Mouse (Mus musculus) kidney, postnatal 4 days (tissue): Measurements from ENCODE around the gene Sept5.
A peak's percentile ranks its signal among the peaks of the same experiment; 100 is the strongest.

Experiments
- DNase-seq, 2 experiments: peaks; one replicate each; pipeline ENCODE4 v3.0.0; 2021; ENCODE audit warnings: mixed read lengths in 2 of 2

The Sept5 gene

DNA sequence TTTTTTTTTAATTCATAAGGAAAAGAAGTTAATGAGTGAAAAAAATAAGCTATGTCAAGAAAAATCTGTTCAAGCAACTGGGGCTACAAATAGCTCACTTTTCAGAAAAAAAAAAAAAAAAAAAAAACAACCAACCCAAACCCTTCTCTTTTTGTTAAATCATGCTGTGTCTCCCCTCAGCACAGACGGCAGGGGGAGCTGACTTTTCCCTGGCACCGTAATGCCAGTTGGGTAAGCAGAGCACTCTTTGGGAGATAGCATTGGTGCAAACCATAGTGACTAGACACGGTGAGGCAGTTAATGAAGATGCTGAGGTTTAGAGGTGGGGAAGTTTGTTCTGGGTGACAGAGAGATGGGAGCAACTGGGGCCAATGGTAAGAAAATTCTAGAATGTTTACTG, 2.3 kb upstream of the Sept5 start:
- DNase-seq: no peak

DNA sequence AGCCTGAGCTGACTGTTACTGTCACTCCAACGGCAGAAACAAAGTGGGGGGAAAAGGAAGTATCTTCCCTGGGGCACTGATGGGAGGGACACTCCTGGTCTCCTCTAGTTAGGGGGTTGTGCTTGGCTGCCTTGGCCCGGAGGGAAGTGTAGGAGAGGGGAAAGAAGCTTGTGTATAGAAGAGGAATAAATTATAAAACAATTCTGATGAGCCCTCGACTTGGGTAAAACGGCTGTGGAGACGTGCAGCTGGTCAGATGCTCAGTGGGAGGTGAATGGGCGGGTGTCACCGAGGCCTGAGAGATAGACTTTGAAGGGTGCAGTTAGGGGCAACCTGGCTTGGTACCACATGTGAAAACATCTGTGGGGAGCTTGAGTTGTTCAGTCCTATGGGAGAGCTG, 1.4 kb upstream of the Sept5 start:
- DNase-seq: no peak

DNA sequence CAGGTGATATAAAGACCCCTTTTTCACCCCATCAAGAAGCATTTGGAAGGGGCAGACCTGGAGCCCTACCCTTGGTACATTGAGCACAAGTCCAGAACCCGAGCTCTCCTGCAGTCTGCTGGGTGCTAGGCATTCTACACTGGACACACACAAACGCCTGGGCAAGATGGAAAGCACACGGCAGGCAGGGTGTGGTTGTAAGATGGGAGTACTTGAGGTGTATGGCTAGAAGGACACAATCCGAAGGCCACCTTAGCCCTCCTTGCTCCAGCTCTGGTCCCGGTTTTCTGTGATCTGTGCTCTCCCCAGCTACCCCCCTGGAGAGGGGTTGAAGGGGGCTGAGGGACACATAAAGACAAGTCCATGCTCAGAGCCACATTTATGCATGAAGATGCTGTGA, 537 bp upstream of the Sept5 start:
- no peak for DNase-seq

DNA sequence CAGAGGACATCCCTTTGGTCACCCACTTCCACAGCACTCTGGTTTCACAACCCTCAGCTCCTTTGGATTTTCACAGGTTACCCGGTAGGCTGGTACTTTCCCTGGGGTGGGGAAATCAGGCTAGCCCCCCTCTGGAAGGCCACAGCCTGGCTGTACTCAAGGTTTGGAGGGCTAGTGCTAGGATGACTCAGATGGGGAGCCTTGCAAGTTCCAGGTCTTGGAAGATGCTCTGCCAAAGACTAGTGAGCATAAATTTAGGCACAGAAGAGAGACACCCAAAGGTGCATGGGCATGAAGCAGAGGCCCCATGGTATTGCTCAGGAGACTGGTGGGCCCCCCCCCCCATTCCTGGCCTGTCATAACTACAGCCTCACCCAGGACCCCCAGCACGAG, 810 bp downstream of the Sept5 start:
- no peak for DNase-seq

DNA sequence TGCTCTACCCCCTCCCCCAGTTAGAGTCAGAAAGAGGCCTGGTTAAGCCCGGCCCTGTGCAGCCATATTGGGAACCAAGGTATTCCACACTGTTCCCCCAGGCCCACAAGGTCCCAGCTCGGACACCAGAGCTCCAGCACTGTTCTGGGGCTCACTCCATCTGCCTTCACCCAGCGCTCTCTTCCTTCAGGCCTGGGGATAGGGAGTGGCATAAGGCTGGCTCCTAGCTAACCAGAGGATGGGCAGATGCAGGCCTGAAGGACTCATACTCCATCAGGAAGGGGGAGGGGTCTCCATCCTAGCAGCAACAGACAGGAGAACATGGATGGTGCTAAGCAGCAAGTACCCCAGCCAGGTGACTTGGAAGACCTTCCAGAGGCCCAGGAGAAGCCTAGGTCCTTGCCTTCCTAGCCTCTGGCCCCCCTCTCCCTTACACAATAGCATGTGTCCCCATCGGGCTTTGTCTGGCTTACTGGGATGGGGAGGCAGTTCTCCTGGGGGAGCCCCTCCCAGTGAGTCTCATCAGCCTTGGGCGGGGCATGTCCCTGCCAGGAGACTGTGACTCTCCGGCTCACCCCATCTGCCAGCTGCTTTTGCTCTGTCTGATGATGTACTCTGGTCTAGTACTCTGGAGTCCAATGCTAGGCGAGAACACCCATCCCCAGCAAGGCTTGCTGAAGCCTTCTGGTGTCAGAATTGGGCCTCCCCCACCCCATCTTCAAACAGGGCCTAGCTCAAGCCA, 1.4 kb downstream of the Sept5 start:
- no peak for DNase-seq

DNA sequence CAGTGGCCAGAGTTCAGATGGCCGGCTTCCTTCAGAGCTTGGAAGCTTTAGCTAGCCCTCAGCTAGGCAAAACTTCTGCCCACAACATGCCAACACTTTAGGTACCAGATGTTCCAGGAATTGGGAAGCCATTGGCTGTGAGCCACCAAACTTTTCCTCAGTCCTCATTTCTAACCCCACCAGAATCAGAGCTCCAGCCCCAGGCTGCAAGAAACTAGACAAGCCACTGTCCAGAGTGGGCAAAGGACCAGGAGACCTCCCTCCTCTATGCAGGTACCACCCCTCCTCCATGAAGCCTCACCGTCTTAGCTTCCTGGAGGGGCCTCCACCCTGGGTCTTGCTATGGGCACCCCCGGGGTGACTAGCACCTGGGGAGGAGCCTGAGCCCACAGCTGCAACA, 2.6 kb downstream of the Sept5 start:
- no peak for DNase-seq

DNA sequence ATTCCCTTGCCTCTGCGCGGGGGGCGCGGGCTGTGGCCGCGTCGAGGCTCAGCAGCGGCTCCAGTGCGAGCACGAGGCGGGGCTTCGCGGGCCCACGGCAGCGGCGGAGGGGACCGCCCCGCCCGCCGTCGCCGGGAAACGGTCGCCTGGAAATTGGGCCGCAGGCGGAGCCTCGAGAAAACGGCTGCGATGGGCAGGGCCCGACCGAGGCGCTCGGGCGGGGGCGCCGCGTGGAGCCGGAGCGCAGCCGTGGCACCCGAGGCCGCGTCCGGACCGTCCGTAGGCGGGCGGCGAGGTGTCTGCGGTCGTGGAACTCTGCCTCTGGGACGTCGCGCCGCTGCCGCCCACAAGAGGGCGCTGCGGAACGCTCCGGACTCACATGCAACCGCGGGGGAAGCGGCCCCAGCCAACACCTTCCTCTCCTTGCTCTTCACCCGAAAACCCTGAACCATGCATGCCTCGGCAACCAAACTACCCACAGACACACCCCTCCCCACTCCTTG, 3.3 kb downstream of the Sept5 start, which contains the start of gene Gm49601:
Gene Gm49601, minus strand, starts transcription at position 52 of the 503 bp plus-strand sequence.
- DNase-seq: peak; percentile 86 to 90

DNA sequence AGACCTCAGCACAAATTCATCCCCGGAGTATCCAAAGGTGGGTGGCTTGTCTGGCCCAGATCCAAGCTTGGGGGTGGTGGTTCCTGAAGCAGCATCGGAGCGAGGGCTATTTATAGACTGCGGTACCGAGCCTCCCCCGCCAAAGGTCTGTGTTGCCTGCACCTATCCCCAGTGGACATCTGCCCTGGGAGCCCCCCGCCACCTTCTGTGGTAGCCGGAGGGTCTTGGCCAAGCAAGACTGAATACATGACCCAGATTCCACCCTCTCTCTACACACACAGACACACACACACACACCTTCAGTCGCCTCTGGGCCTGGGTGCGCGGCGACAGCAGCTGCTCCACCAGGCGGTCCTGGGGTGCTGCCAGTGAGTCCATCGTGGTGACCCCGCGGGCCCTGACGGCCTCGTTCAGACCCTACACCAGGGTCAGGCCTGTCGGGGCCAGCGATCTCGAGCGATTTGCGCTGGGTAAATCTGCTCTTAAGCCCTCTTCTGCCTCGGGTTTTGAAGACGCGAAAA, 3.9 kb downstream of the Sept5 start:
- no peak for DNase-seq

DNA sequence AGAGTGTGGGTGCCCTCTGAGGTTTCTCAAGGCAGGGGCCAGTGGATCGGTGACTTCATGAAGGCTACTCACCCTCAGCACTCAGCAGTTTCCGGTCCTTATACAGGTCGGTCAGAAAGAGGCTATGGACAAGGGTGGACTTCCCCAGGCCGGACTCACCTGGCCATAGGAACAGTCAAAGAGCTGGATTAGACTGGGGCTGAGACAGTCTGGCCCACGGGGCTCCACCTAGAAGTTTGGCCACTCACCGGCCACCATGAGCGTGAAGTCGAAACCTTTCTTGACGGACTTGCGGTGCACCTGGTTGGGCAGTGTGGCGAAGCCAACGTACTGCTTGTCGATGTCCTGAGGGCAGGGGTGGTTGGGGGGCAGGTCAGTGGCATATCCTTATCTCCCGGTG, 4.7 kb downstream of the Sept5 start:
- DNase-seq: no peak

DNA sequence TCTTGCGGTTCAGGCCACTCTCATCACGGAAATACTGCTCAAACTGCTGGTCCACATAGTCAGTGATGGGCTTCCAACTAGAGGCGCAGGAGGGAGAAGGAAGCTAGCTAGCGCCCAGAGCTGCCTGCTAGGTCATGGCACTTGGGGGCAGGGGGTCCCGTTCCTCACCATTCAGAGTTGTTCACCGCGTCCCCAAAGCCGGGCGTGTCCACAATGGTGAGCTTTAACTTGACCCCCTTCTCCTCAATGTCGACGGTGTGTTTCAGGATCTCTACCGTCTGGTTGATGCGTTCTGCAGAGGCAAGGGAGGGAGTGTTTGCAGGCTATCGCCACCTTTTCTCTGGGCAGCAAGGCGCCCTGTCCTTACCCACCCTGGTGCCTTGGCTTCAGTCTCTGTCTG, 5.1 kb downstream of the Sept5 start:
- DNase-seq: no peak

DNA sequence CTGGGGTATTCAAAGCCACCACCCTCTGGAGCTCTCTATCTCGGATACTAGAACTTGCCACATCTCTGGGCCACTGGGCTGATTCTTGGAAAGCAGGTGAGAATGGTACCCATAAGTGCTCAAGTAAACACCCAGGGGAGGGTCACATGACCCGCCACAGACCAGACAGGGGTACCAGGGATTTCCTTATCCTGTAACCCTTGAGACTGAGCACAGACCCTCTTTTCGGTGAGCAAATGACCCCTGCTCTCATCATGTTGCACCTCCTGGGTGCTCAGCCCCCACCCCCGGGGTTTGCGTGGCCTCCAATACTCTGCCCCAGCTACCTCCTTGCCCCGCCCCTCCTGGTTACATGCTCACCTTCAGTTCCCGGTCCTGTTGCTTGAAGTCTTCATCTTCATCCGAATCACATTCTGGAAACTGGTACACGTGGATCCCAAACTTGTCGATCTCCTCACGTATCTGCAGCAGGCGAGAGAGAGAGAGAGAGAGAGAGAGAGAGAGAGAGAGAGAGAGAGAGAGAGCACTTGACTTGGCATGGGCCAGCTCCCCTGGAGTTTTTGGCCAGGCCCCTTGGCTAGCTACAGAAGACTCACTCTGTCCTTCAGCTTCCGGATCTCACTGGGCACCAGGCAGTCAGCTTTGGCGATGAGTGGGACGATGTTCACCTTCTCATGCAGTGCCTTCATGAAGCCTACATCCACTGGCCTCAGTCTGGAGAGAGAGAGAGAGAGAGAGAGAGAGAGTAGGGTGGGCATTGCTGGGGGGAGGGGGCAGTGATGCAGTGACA, 5.8 kb downstream of the Sept5 start:
- DNase-seq: no peak

DNA sequence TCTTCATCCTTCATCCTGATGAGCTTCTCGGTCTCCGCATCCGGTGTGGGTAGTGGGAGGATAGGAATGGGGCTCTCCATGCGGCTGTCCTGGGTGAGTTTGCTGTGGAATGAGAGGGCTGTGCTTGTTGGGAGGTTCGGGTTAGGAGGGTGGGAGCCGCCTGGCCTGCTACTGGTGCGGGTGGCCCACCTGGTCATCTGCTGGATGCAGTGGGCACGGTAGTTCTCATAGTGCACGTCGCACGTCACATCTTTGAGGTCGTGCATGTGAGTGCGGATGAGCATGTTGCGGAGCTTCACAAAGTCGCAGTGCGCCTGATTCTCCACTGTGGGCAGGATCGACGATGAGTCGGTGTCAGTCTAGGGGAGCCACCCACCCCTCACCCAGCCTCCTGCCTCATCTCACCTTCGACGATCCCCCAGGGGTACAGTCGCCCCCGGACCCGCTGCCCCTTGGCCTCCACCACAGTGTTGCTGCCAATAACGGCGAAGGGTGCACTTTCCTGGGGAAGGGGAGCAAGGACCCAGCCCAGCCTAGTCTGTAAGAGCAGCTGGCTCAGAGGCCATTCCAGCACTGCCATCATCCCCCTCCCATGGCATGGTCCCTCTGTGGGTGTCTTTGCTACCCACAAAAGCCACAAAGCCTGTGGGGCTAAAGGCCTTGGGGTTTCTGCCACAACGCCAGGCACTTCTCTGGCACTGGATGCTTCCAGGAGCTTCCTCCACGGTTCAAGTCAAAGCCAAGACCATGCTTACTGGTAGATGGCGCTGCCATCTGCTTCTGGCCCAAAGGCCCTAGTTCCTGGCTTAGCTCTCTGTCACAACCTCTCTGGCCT, 6.6 kb downstream of the Sept5 start:
- DNase-seq: no peak

DNA sequence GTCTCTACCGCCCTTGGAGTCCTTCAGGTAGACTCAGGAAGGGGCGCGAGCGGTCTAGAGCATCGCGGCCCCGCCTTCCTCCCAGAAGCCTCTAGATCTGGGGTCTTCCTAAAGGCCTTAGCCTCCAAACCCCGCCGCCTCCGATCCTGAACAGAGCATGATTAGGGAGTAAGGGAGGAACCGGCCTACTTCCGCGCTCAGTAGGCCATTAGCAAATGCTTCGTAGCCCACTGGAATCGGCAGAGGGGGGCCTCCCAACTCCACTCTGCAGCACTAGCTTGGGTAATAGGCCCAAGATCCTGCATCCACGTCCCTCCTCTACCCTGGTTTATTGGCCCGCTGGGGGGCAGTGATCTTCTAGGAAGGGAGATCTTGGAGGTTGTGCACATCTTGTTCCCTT, 7.7 kb downstream of the Sept5 start, which contains the start of gene Gp1bb:
Gene Gp1bb, minus strand, starts transcription at position 385 of the 400 bp plus-strand sequence.
- no peak for DNase-seq

DNA sequence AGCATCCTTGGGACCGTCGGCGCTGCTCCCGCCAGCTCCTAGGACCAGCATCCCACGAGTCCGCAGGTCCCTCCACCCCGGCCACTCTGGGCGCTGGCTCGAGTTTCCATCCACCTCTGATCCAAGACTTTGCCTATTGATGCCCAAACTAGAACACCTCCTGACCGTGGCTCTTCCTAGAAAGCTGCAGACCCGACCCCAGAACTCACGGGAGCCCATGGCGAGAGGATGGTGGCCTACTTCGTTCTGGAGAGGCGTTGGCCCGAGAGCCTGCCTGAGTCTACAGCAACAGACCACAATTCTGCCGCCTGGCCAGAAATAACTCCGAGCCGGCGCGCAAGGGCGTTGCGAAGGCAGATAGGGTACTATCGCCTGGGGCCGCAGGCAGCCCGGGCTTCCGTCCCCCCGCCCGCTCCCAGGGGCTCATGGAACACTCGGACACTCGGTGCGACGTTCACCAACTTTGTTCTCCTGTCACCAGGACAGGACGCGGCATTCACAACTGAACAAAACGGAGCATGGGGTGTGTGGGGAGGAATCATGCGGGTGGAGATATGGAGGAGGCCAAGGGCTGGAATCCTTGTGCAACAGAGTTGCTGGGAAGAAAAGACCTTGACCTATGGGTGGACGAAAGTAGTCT, 8.3 kb downstream of the Sept5 start:
- DNase-seq: no peak

DNA sequence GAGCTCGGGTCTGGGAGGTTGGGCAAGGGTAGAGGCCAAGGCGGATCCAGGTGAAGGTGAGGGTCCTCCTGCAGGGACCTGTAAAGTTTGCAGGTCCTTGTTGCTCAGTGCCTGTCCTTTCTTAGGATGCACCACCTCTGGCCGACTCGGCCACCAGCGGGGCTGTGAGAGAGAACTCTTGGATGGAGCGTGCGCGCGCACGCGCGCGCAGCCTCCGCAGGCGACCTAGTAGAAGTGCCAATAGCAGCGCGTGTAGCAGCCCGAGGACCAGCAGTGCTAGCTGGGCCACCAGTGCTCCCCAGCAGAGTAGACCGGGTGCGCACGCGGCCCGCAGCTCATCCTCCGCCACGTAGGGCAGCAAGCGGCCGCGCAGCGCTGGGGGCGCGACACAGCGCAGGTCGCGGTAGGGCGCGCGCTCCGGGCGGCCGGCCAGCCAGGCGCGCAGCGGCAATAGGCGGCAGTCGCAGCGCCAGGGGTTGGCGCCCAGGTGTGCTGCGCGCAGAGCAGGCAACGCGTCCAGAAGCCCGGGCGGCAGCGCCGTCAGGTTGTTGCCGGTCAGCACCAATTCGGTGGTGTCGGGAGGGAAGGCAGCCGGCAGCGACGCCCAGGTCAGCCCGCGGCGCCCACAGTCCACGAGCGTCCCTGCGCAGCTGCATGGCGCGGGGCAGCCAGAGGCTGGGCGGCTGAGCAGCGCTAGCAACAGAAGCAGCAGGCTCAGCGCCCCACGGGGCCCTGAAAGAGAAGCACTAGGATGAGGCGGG, 9.0 kb downstream of the Sept5 start:
- DNase-seq: peak; percentile 65 to 73

DNA sequence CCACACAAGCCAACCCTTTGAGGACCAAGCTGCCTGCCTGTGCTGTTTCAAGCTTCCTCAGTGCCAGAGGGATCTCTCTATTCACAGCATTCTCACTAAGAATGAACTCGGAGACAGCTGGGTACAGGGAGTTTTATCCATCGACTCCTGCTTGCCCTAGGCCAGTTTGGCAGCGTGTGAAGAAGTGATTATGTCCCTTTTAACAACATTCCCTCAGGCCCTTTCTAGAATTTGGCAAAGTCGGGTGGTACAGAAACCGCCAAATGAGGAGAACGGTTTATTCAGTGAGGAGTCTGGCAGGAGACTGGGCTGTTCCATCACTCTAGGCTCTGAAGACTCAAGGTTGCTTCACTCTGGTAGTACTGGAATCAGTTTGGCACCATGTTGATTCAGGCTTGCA, 9.6 kb downstream of the Sept5 start:
- DNase-seq: no peak

DNA sequence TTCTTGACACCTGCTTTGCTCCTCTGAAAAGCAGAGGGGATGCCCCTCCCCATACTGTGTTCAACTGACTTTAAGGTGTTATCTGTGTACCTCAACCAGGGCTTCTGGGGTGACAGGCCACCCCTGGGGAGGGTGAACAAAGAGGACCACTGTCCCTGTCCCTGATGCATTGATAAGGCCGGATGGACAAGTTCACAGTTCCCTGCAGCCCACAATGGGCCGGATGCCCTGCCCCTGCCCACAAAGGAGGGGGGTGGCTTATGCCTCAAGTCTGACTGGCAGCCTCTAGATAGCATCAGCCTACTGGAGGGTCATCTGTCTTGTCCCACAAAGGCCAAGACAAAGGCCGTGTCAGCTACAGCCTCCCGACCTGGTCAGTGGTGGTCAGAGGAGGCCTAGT, 10.6 kb downstream of the Sept5 start:
- DNase-seq: no peak

DNA sequence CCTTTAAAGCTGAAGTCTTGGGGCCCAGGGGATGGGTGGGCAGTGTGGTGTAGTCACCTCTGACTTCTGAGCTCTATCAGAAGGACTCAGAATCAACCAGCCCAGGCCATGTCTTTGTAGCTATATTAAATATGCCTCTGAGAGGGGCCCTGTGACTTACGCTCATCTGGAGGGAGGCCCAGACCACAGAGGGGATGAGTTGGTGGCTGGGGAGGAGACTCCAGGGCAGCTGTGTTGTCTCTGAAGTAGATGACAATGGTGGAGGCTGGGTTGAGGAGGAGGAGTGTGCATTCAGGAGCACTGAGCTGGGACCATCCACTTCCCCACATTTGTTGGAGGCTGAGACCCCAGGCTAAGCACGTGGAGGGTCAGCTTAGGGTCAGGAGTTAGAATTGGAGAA, 11.5 kb downstream of the Sept5 start:
- peak in 1 of 2 experiments; percentile 52 for DNase-seq

DNA sequence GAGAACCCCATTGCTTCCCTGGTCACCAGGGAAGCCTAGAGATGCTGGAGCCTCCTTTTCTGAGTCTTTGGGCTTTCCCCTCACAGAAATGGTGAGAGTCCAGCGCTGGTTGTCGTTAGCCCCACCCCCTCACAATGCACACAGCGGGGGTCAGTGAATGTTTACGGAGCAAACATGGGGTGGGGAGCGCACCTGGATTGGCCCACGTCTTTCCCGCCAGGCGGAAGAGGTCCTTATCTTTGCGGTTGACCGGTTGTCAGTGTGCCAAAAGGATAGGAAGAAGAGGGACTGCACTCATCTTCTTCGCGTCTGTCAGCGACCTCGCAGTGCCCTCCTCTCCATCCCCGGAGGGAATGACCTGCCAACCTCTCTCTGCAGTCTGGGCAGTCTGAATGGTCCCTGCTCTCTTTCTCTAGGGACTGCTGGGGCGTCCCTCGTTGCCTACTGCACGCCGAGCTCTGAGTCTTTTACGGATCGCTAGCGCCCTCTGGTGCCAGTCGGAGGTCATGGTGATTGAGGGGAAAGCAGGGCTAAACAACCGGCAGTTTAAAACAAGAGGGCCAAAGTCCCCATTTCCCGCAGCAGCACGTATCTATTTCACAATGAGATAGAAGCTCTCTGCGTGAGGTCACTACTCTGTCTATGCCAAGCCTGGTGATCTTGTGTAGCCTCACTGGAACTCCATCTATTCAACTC, 12.2 kb downstream of the Sept5 start:
- DNase-seq: peak; percentile 93 to 94

DNA sequence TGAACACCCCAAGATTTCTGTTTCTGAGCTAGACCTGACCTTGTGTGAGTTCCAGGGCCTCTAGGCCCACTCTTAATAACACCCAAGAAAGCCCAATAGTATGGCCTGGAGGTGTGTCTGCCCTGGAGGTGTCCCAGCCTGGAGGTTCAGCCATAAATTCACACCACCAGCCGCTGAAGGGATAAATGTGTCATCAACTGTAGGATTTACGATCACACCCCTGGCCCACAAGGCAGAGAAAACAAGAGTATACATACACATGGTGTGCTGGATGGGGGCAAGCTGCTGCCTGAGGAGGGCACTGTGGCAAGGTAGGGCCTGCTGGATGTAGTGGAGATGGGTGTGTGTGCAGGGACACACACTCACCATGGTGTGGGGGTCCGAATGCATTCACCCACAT, 16.5 kb downstream of the Sept5 start:
- no peak for DNase-seq

DNA sequence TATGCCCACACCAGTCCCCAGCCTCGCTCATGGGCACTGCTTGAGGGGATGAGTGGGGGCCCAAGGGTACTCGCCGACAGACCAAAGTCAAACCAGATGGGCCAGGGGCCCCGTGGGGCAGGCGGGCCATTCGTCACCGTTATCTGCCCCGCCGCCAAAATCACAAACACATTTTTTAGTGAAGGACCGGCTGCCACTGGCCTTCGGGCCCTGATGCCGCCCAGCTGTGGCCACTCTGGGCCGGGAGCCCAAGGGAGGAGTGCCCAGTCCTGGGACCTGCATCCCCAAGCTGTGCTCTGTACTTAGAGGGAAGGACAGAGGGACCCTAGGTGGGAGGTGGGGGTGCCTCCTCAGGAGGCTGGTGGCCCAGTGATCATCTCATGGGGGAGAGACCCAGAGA, 18.0 kb downstream of the Sept5 start:
- DNase-seq: peak in 1 of 2 experiments; percentile 49
